Mouse (Mus musculus) bone marrow macrophage, adult 2 months (primary cell): ENCODE measurements at regions not wholly inside any gene's neighbourhood (a gene's known extent, or its start where the extent isn't known, plus 50 kb on each side); places are given as distances from the start of the nearest gene placed in this dataset.

Source experiments
- CTCF ChIP-seq: IDR thresholded peaks from 2 replicates; pipeline ENCODE4 v1.5.1; 2012; ENCODE audit warnings: low read depth, mild to moderate bottlenecking, low read length, moderate library complexity
- POLR2A ChIP-seq: IDR thresholded peaks from 2 replicates; pipeline ENCODE4 v1.6.1; 2012; ENCODE audit warnings: mild to moderate bottlenecking, low read depth, low read length, borderline replicate concordance

DNA sequence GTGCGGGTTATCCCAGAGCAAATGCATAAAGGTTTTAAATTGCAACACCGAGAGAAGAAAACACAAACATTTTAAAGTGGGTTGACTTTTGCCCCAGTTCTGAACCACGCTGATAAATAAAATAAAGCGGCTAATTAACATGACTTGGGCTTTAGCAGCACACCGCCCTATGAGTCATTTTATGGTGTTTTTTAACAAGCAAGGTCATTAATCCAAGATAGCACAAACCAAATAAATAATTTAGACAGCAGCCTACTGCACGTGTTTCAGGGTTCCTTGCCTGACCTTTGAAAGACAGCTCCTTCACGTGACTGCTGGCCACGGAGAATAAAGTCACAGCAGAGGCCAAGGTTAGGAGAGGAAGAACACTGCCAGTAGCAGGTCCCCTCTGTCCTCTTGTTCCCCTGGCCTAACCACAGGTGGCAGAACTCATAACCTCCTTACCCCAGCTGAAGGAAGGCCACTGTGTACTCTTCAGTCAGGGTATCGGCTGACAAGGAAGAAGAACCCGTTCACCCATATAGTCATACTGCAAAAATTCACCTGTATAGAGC lies 371.8 kb upstream of the Acvr2a start:
- no peak for TF ChIP-seq CTCF
- no peak for TF ChIP-seq POLR2A
